Comparison of ENCODE assay signal across 11 mouse cellular contexts in genomic region chr3:31229281-31229680, GRCm38 (mm10).
DNase-seq lines count a peak whose midpoint lies in the region.
"Had no signal": no experiment of that assay in that cellular context is flagged by ENCODE, and none has a peak within 500 bp of the region (broad histone marks: within the 10 kb centered on the region; RNA-seq: fewer than 3 reads in every experiment).

No protein-coding gene starts in this region.

- peak; percentile 27 for DNase-seq in adrenal gland, postnatal 10 days
- DNase-seq in adrenal gland, adult 8-10 months, result no peak
- peak; percentile 53 for DNase-seq in layer of hippocampus, adult 11-12 months (ENCODE audit: low spot score)
- no peak for DNase-seq in layer of hippocampus, adult 9-10 months (ENCODE audit: low spot score)
- peak; percentile 24 to 47 for DNase-seq in adrenal gland, postnatal 36 days
- DNase-seq in testis, postnatal 10 days (ENCODE audit: low spot score), result peak; percentile 53
- no peak for DNase-seq in kidney, adult 11 months
- DNase-seq: cerebellum, adult 11 months; cerebellum, adult 9-10 months; gastrocnemius, adult 2 months; gastrocnemius, postnatal 25 days had no signal

Comparison
In these comparisons a context has a peak if more than half of its experiments do, and no peak if none do; other contexts are left out.
1. DNase-seq: peak in adrenal gland, postnatal 10 days (single experiment), layer of hippocampus, adult 11-12 months (single experiment), adrenal gland, postnatal 36 days (2 of 2) and testis, postnatal 10 days (single experiment); none in adrenal gland, adult 8-10 months (single experiment), layer of hippocampus, adult 9-10 months (single experiment) and kidney, adult 11 months (single experiment).